Mouse (Mus musculus) urinary bladder, postnatal 25 days (tissue): ENCODE data around the gene Zfyve9.

ENCODE experiments used
- DNase-seq: peaks from one replicate; pipeline ENCODE4 v3.0.0; 2022; ENCODE audit warnings: low spot score

Gene Zfyve9

DNA sequence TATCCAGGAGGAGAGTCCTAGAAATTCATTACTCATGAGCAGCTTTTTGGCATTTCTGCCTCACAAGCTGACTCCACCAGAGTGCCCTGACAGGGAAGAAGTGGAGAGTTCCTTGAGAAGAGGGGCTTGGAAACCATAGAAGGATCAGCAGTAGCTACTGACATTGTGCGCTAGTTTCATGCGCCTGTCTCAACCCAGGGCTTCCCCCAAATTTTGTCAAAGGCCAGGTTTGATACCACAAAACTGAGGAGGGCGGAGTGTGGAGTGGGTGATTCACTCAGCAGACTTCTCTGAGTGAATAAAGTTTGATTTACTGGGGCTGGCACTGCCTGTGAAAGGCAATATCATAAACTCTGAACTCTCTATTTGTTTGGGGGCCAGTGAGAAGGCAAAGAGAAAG is 171.9 kb downstream of the Zfyve9 start:
- no peak for DNase-seq

DNA sequence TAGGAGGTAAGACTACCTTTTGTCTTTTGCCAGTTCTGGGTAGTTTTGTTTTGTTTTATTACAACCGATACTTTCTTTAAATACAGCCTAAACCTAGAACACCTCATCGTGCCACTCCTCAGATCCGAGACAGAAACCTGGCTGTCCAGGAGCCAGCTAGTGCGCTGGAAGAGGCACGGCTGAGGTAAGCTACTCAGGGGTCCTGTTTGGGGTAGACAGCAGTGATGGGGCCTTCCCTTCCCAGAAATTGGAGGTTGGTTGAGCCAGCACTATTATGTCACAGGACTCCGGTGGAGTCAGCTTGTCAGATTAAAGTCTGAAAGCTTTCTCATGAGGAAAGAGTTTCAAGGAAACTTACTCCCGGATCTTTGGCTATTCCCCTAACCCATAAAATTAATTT is 178.7 kb downstream of the Zfyve9 start:
- DNase-seq = no peak

DNA sequence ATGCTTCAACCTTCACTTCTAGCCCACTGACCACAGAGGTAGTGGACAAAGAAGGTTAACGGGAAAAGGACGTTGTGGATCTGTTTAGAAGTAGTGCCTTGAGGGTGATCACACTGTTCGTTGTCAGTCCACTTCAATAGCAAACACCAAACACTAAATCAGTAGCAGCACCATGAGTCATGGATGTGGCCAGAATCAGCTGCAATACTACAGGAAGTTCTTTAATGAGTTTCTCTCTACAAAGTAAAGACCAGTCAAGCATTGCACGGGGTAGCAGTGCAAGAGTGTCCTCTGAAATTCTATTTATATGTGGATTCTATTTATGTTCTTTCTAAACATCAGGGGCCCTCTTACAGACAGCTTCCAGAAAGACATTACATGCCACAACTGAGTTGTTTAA is 182.3 kb downstream of the Zfyve9 start:
- DNase-seq = no peak

DNA sequence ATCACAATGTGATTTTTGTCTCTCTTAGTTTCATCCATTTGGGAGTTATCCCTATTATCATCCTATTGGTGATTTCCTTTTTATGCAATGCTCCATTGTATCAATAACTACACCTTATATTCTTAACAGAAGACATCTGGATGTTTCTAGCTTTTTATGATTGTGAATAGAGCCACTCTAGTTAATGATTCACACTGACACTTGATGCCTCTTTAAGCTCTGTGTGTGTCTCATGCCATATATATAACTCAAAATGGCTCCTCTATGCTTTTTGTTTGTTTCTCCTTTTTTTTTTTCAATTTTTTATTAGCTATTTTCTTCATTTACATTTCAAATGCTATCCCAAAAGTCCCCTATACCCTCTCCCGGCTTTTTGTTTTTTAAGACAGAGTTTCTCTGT is 184.8 kb downstream of the Zfyve9 start:
- no peak for DNase-seq

DNA sequence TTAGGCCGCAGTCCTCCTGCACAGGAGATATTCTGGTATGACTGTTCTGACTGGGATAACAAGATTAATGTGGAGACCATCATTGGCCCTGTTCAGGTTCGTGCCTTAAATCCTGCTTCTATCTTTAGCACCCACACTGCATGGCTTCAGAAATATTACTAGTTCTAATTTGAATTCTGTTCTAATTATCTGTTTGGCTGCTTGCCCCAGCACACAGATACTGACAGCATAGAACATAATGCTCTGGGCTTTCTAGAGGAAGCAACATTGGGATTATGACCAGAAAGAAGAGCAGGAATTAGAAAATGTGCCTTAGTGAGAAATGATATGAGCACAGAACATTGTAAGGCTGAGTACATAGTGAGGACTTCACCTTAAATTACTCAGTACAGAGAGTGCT is 187.2 kb downstream of the Zfyve9 start:
- no peak for DNase-seq
